Mouse (Mus musculus): ENCODE data around the gene Notch3.

- TF ChIP-seq POLR2A (IDR thresholded peaks at IDR 0.05; ENCODE audit: borderline replicate concordance, low read depth, low read length) (no peak), CTCF (IDR thresholded peaks at IDR 0.05; ENCODE audit: low read depth, low read length) (no peak)
Observed at GRCm38 (mm10) chr17:32205345-32205744, 38.7 kb upstream of the Notch3 start.

All from bone marrow macrophage, adult 2 months (primary cell).